Mouse (Mus musculus): ENCODE data around the gene Polr3e. TPM values are rescaled to one million over a fixed set of nuclear protein-coding genes. Genes with fewer than 3 reads are reported as not detected.

Polr3e gene
- 30.6 and 31.4 TPM in 2 replicates for polyA plus RNA-seq (2012; rRNA removed)

GRCm38 (mm10) chr7:120917592-120918461 is at the start of gene Polr3e:
Gene Polr3e, plus strand, starts transcription at chr7:120917744.

GRCm38 (mm10) chr7:120982200-120982841 is 64.8 kb downstream of the Polr3e start, which contains the start of the genes Cdr2 and Mfsd13b:
Gene Cdr2, minus strand, starts transcription at chr7:120982312.
Gene Mfsd13b, plus strand, starts transcription at chr7:120982509.

Other genes starting within 250 kb of the Polr3e start
- gene Pdzd9, start 247.4 kb upstream of the Polr3e start, polyA plus RNA-seq (2012; rRNA removed), result 0.25 and 0.48 TPM in 2 replicates
- 19.0 and 37.0 TPM in 2 replicates for gene Mosmo, start 240.1 kb upstream of the Polr3e start, polyA plus RNA-seq (2012; rRNA removed)
- 0.39 and 0.70 TPM in 2 replicates for gene Vwa3a, start 178.4 kb upstream of the Polr3e start, polyA plus RNA-seq (2012; rRNA removed)
- 0.12 TPM in 1 of 2 replicates, not detected in the other for gene Gm5737, start 105.4 kb upstream of the Polr3e start, polyA plus RNA-seq (2012; rRNA removed)
- gene Eef2k, start 74.9 kb upstream of the Polr3e start, polyA plus RNA-seq (2012; rRNA removed), result 23.1 and 27.7 TPM in 2 replicates
- gene Cdr2, start 64.6 kb downstream of the Polr3e start, polyA plus RNA-seq (2012; rRNA removed), result 39.0 and 46.3 TPM in 2 replicates
- 0.37 and 0.58 TPM in 2 replicates for gene Mfsd13b, start 64.8 kb downstream of the Polr3e start, polyA plus RNA-seq (2012; rRNA removed)
- gene Mettl9, start 116.7 kb downstream of the Polr3e start, polyA plus RNA-seq (2012; rRNA removed), result 114 and 145 TPM in 2 replicates
- 0.68 and 0.76 TPM in 2 replicates for gene Igsf6, start 156.8 kb downstream of the Polr3e start, polyA plus RNA-seq (2012; rRNA removed)
- gene Otoa, start 163.9 kb downstream of the Polr3e start, polyA plus RNA-seq (2012; rRNA removed), result 0.35 and 0.71 TPM in 2 replicates